Mouse (Mus musculus) midbrain, embryonic 10.5 days (tissue): ENCODE data around the gene Zfp688. TPM values are rescaled to one million over a fixed set of nuclear protein-coding genes. Genes with fewer than 3 reads are reported as not detected.
"Not testable (repeated sequence)": the region's sequence is repeated elsewhere in the genome, so short reads cannot be mapped to it uniquely, and the experiment has no call there.

ENCODE experiments used
- DNase-seq: peaks from one replicate; pipeline ENCODE4 v3.0.0-alpha.2; 2017; ENCODE audit warnings: low spot score
- H3K27ac ChIP-seq: fragments of 300-500 bp; sonication (generic); replicated peaks from 2 replicates; pipeline ENCODE4 v1.5.1; 2016; ENCODE audit warnings: mild to moderate bottlenecking
- H3K27me3 ChIP-seq: fragments of 300-500 bp; sonication (generic); 2 replicates; pipeline ENCODE4 v1.6.1; 2016; ENCODE audit warnings: low read depth, mild to moderate bottlenecking; ENCODE audit not compliant: poor library complexity, severe bottlenecking
- H3K36me3 ChIP-seq: fragments of 300-500 bp; sonication (generic); 2 replicates; pipeline ENCODE4 v1.6.1; 2016; ENCODE audit warnings: mild to moderate bottlenecking, moderate library complexity
- H3K4me1 ChIP-seq: fragments of 300-500 bp; sonication (generic); 2 replicates; pipeline ENCODE4 v1.6.1; 2016
- H3K4me3 ChIP-seq: fragments of 300-500 bp; sonication (generic); 2 replicates; pipeline ENCODE4 v1.5.1; 2016; ENCODE audit warnings: mild to moderate bottlenecking, moderate library complexity
- H3K9me3 ChIP-seq: fragments of 300-500 bp; sonication (generic); replicated peaks from 2 replicates; pipeline ENCODE4 v1.6.1; 2016; ENCODE audit warnings: mild to moderate bottlenecking
- WGBS: fragments of 180-500 bp; shearing (Covaris S2); methylation state at CpG from one replicate; pipeline ENCODE4 v1.1.7; 2016; 5-methylcytosine and 5-hydroxymethylcytosine counted together
- polyA plus RNA-seq: library from polyadenylated mRNA; unstranded; fragments of >200 nt; fragmentation: Nextera tagmentation; extraction: Ambion mirVana; gene quantifications from 2 replicates; pipeline ENCODE4 v1.2.1, GENCODE M21; 2016

The Zfp688 gene
- 34.4 and 35.2 TPM in 2 replicates for polyA plus RNA-seq

DNA sequence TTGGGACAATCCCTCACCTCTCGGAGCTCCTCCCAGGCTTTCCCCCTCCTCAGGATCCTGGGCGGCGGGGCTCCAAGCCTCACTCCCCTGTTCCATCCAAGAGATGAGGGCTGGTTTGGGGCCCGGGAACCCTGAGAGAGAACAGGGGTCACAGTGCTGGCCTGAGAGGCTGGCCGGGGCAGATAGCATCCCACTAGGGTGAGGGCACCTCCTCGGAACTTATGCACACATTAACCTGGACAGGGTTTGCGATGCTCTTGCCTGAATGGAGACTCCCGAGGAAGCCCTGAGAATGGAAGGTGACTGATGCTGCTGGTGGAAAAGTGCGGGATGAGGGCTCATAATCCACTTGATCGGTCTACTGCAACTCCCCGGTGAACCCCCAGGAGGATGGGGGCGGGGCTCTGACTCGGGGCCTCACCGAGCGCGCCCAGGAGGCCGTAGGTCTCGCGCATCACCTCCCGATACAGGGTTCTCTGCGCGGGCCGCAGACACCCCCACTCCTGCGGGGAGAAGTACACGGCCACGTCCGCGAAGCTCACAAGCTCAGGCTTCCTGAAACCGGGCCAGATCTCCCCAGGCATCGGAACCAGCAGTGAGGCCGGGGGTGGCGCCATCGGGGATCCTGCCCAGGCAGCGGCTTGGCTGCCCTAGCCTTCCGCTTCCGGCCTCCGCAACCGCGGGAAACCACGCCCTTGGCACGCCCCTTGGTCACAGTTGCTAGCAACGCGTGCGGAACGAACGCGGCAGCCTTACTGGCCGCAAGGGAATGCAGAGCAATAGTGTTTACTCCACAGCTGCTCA is at the start of gene Zfp688:
Gene Zfp688 (minus strand): TSS at position 681 of the 804 bp plus-strand sequence.
- Histone ChIP-seq H3K27ac (peak within 1 kb of the TSS; percentile 93), H3K36me3 (peaks cover 27% of the 10 kb centered on the region), H3K4me3 (peak within 1 kb of the TSS; percentile 93), H3K9me3 (no peaks in the 10 kb centered on the region), H3K27me3 (peaks cover 18% of the 10 kb centered on the region), H3K4me1 (peaks cover 22% of the 10 kb centered on the region)
- DNase-seq: peak; percentile 95
- under 1% methylated on average over 48 of the region's 48 CpGs for WGBS

DNA sequence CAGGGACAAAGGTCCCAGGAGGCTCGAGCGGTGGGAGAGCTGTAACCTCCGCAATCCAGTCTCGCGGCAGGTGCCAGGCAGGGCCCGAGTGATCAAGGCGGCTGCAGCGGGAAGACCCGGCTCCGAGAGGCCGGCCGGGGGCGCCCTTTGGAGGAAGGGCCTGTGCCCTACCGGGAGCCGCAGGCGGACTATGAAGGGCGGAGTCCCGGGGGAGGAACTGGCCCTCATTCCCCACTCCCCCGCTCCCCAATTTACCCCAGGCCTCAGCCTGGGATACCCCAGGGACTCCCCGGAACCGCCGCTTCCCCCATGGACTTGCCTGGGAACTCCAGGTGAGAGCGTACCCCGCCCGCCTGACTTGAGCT is 49.8 kb upstream of the Zfp688 start:
- DNase-seq: no peak
- Histone ChIP-seq H3K9me3 (no peaks in the 10 kb centered on the region; the same call in 1 of the 2 replicates), H3K4me1 (peaks cover 30% of the 10 kb centered on the region), H3K4me3 (peak overlapping the region; percentile 92), H3K36me3 (peaks cover 65% of the 10 kb centered on the region), H3K27me3 (no peaks in the 10 kb centered on the region), H3K27ac (peak overlapping the region; percentile 97)
- WGBS: under 1% methylated on average over 24 of the region's 25 CpGs

DNA sequence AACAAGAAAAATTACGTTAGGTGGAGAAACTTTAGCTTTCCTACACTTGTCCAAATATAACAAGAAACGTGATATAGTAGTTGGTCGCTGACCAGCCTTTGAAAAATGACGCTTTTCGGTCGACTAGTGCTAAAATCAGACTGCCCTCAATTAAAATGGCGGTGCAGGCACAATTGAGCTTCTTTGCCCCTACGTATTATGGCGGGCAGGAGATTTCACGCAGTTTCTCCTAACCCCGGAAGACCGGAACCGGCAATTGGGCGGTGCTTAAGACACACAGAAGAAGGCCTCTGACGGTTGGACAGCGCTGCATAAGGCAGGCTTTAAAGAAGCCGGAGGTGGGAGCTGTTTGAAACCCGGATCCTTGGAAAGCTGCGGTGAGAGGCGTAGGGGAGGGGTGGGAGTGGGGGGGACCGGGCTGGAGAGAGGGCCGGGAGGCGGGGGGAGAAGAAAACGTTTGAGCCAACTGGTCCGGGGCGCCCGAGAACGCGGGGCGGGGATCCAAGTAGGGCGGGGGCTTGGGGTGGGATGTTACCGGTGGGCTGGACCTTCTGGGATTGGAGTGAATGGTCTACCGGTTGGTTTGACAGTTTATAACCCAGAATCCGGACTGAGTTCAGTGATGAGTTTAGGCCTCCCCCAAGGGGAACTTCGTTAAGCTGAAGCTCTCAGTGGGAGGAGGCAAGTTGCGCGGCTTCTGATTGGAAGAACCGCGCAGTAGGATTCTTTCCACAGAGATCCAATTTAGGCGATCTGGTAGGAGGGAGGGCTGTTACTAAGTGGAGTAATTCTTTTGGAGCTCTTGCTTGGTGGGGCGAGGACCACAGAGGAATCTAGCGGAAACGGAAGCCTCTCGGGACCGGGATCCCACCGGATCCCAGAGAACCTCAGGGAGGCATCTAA is 49.1 kb upstream of the Zfp688 start:
- H3K4me1 ChIP-seq: peaks cover 25% of the 10 kb centered on the region

DNA sequence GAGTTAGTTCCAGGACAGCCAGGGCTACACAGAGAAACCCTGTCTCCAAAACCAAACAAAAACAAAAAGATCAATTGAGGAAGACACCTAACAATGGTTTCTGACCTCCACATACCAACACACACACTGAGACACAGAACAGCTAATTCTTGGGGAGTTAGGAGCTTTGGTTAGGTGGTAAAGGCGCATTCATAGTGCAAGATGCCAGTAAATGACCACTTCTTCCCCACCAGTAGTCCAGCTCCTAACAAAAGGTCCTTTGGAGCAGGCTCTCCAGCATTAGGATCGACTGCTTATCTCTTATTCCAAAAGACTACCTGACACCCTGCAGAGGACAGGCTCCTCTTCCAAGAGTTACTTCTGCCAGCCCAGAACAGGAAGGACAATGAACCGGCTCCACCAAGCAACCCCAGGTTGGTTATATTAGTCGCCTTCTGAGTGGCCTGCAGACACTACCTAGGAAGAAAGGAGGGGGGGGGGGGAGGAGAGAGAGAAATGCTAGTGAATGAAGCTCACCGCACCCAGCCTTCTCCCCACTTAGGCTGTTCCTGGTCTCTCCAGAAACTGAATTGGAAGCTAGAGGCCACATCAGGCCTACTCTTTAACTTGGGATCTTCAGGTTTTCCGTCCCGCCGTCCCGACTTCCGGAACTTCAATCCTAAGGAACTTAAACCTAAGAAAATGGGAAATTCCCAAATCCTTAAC is 48.3 kb upstream of the Zfp688 start:
- Histone ChIP-seq H3K4me3 (peak overlapping the region; percentile 92), H3K27ac (peak overlapping the region; percentile 97), H3K27me3 (no peaks in the 10 kb centered on the region), H3K36me3 (peaks cover 65% of the 10 kb centered on the region), H3K4me1 (peaks cover 25% of the 10 kb centered on the region), H3K9me3 (no peaks in the 10 kb centered on the region; the same call in 1 of the 2 replicates)
- 9% methylated on average over 10 of the region's 10 CpGs for WGBS
- DNase-seq: peak; percentile 50

More for the DNA sequence above, 49.1 kb upstream of the Zfp688 start:
- Histone ChIP-seq H3K9me3 (no peaks in the 10 kb centered on the region; the same call in 1 of the 2 replicates), H3K36me3 (peaks cover 65% of the 10 kb centered on the region), H3K27me3 (no peaks in the 10 kb centered on the region), H3K4me3 (peak overlapping the region; percentile 92), H3K27ac (peak overlapping the region; percentile 97)
- 1% methylated on average over 44 of the region's 46 CpGs for WGBS
- peak; percentile 90 for DNase-seq

DNA sequence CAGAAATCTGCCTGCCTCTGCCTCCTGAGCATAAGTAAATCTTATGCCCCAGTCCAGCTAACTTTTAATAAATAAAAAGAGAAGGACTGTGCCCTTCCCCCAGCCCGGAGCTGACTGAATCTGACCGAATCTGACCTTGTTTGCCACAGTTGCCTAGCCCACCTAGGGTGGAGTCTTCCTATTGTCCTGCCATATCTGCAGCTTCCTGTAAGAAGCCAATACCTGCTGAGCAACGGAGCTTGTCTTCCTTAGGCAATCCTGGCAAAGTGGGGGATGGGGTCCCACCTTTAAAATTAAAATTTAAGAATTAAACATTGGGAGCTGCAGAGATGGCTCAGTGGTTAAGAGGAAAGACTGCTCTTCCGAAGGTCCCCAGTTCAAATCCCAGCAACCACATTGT is 44.7 kb upstream of the Zfp688 start:
- Histone ChIP-seq H3K27ac (no peak overlapping the region), H3K36me3 (peaks cover 78% of the 10 kb centered on the region), H3K27me3 (no peaks in the 10 kb centered on the region), H3K9me3 (peaks cover 3% of the 10 kb centered on the region; the same call in 1 of the 2 replicates), H3K4me1 (peaks cover 12% of the 10 kb centered on the region), H3K4me3 (no peak overlapping the region)
- DNase-seq: no peak
- 94% methylated on average over 4 of the region's 4 CpGs for WGBS

DNA sequence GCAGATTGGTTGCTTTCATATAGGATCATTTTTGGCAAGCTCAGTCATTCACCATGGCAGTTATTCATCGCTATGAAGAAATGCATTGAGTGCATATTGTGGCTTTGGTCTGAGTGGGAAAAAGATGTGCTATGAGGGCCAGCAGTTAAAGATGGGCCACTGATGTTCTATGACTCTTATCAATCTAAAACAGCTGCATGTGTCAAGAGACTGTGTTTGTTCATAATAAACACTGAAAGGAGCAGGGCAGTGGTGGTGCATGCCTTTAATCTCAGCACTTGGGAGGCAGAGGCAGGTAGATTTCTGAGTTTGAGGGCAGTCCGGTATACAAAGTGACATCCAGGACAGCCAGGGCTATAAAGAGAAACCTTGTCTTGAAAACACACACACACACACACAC is 43.8 kb upstream of the Zfp688 start:
- Histone ChIP-seq H3K4me1 (peaks cover 12% of the 10 kb centered on the region), H3K36me3 (peaks cover 87% of the 10 kb centered on the region)
- H3K9me3 ChIP-seq, H3K27ac ChIP-seq, DNase-seq, H3K4me3 ChIP-seq, H3K27me3 ChIP-seq: not testable (repeated sequence)
- over 99% methylated on average over 2 of the region's 2 CpGs for WGBS

DNA sequence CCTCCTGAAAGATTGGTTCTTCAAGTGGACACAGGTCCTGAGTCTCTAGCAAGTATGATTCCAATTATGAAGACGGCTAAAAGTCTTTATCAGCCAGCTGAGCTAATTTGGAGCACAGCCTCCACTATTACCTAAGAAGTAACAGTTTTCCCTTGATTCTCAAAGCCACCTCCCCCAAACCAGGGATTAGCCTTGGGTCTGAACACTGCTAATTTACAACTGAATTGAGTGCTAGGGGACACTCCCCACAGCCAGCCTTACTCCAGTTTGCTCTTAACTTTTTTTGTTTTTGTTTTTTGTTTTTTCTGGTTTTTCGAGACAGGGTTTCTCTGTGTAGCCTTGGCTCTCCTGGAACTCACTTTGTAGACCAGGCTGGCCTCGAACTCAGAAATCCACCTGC is 43.3 kb upstream of the Zfp688 start:
- DNase-seq: no peak
- WGBS: 88% methylated on average over 3 of the region's 3 CpGs
- H3K27ac ChIP-seq: no peak overlapping the region
- peaks cover 92% of the 10 kb centered on the region for H3K36me3 ChIP-seq
- peaks cover 3% of the 10 kb centered on the region; the same call in 1 of the 2 replicates for H3K9me3 ChIP-seq
- no peaks in the 10 kb centered on the region for H3K27me3 ChIP-seq
- H3K4me3 ChIP-seq: no peak overlapping the region
- peaks cover 11% of the 10 kb centered on the region for H3K4me1 ChIP-seq

DNA sequence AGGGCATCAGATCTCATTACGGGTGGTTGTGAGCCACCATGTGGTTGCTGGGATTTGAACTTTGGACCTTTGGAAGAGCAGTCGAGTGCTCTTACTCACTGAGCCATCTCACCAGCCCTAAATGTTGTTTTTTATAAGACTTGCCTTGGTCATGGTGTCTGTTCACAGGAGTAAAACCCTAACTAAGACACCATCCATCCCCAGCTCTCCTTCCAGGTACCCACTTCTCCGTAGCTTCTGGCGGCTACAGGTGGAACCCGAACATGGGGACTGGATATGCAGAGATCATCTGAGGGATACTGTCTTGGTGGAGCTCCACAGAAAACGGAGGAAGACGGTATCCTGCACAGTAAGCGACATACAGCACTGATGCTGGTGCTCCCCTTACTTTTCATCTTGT is 37.4 kb upstream of the Zfp688 start, which contains the start of gene Prr14:
Gene Prr14 (plus strand): TSS at position 301 of the 400 bp plus-strand sequence.
- H3K9me3 ChIP-seq: peaks cover 19% of the 10 kb centered on the region
- H3K4me3 ChIP-seq, H3K4me1 ChIP-seq, DNase-seq, H3K27ac ChIP-seq, H3K27me3 ChIP-seq: not testable (repeated sequence)
- peaks cover 92% of the 10 kb centered on the region for H3K36me3 ChIP-seq
- WGBS: 94% methylated on average over 8 of the region's 8 CpGs

DNA sequence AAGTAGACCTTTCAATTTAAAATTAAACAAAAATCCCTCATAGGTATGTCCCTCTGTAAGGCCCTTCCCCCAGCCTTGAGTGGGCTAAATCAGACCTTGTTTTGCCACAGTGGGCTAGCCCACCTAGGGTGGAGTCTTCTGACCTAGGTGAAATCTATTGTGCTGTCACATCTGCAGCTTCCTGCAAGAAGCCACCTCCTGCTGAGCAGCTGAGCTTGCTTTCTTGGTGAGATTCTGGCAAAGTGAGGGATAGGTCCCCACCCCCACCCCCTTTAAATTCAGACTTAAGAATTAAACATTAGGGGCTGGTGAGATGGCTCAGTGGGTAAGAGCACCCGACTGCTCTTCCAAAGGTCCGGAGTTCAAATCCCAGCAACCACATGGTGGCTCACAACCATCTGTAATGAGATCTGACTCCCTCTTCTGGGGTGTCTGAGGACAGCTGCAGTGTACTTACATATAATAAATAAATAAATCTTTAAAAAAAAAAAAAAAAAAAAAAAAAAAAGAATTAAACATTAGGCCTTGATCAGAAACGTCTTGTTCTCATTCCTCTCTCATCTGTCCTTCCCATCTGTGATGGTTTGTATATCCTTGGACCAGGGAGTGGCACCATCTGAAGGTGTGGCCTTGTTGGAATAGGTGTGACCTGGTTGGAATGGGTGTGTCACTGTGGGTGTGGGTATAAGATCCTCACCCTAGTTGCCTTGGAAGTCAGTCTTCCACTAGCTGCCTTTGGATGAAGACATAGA is 36.7 kb upstream of the Zfp688 start:
- H3K4me3 ChIP-seq, H3K27me3 ChIP-seq, H3K27ac ChIP-seq, H3K4me1 ChIP-seq, DNase-seq: not testable (repeated sequence)
- WGBS: 83% methylated on average over 3 of the region's 3 CpGs
- peaks cover 89% of the 10 kb centered on the region for H3K36me3 ChIP-seq
- peaks cover 19% of the 10 kb centered on the region for H3K9me3 ChIP-seq

DNA sequence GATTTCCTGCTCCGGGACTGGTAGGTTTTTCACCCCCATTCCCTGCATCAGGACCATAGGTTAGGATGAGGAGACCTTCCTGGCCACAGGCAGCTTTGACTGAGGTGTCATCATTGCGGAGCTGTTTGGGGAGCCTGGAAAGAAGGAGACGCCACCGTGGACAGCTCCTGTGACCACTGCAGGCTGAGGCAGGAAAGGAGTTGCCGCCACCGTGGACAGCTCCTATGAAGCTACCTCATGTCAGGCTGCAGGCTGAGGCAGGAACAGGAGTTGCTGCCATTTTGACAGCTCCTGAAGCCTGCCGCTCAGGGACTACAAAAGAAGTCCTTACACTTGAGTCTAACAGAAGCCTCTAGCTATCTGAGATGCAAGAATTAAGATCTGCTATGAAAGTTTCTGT is 33.0 kb upstream of the Zfp688 start:
- no peak overlapping the region for H3K27ac ChIP-seq
- DNase-seq: no peak
- H3K36me3 ChIP-seq: peaks cover 85% of the 10 kb centered on the region
- peaks cover 32% of the 10 kb centered on the region for H3K4me1 ChIP-seq
- no peak overlapping the region for H3K4me3 ChIP-seq
- 89% methylated on average over 7 of the region's 7 CpGs for WGBS
- peaks cover 16% of the 10 kb centered on the region for H3K9me3 ChIP-seq
- H3K27me3 ChIP-seq: no peaks in the 10 kb centered on the region

DNA sequence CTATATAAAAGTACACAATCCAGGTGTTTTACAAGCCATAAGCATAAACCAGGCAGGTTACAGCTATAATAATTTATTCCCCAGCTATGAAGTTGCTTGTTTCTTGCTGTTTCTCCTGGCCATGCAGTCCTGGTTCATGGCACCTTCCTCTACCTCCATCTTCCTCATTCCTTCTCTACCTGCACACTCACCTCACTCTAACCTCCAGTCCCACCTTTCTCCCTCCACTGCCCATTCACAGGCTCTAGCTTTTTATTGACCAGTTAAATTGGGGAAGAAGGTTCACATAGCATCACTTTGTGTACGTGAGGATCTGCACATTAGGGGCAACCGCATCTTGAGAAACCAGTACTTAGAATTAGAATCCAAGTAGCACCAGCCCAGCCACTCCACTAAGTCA is 31.2 kb upstream of the Zfp688 start:
- 0 out of 2 replicates have a peak overlapping the region, but pooled peaks have one; percentile 16 for H3K4me3 ChIP-seq
- WGBS: 95% methylated on average over 2 of the region's 2 CpGs
- peaks cover 71% of the 10 kb centered on the region for H3K36me3 ChIP-seq
- peaks cover 40% of the 10 kb centered on the region for H3K4me1 ChIP-seq
- H3K27ac ChIP-seq: no peak overlapping the region
- DNase-seq: no peak
- peaks cover 16% of the 10 kb centered on the region for H3K9me3 ChIP-seq
- no peaks in the 10 kb centered on the region for H3K27me3 ChIP-seq
